Mouse (Mus musculus) granulocyte monocyte progenitor cell, adult 5-6 weeks (primary cell): ENCODE results near the gene Gm5678. TPM values are rescaled to one million over a fixed set of nuclear protein-coding genes. Genes with fewer than 3 reads are reported as not detected.

Source experiments
- total RNA-seq, 2 experiments: library from RNA; stranded (forward) in 1 of 2; stranded (reverse) in 1 of 2; fragments of 200-712, 200-1000 nt in 1 of 2; fragments of >200 nt in 1 of 2; fragmentation: Nextera tagmentation in 1 of 2; gene quantifications; 2 replicates each; pipeline ENCODE4 v1.2.3; 2014 to 2017

Gene Gm5678
- total RNA-seq, 2 experiments from 2014 or later, result not detected

Other genes with a start within 250 kb of the Gm5678 start
- gene Setd4, start 24.0 kb upstream of the Gm5678 start, total RNA-seq (2014; fragmentation: Nextera tagmentation), result 3.5 and 10.8 TPM in 2 replicates
- gene Setd4, start 24.0 kb upstream of the Gm5678 start, total RNA-seq (2017), result 5.0 and 13.4 TPM in 2 replicates
- 20.6 and 26.7 TPM in 2 replicates for gene Cbr1, start 22.2 kb upstream of the Gm5678 start, total RNA-seq (2014; fragmentation: Nextera tagmentation)
- gene Cbr1, start 22.2 kb upstream of the Gm5678 start, total RNA-seq (2017), result 14.6 and 19.8 TPM in 2 replicates
- 1.2 TPM in 1 of 2 replicates, not detected in the other for gene Cbr3, start 55.1 kb downstream of the Gm5678 start, total RNA-seq (2014; fragmentation: Nextera tagmentation)
- 0.65 and 0.72 TPM in 2 replicates for gene Cbr3, start 55.1 kb downstream of the Gm5678 start, total RNA-seq (2017)
- 15.8 and 21.4 TPM in 2 replicates for gene Dop1b, start 83.8 kb downstream of the Gm5678 start, total RNA-seq (2014; fragmentation: Nextera tagmentation)
- 2.2 and 5.0 TPM in 2 replicates for gene Dop1b, start 83.8 kb downstream of the Gm5678 start, total RNA-seq (2017)
- gene Morc3, start 204.0 kb downstream of the Gm5678 start, total RNA-seq (2014; fragmentation: Nextera tagmentation), result 74.0 and 110 TPM in 2 replicates
- 172 and 330 TPM in 2 replicates for gene Morc3, start 204.0 kb downstream of the Gm5678 start, total RNA-seq (2017)